Mouse (Mus musculus): ENCODE measurements around the gene Mrpl46.
A peak's percentile ranks its signal among the peaks of the same experiment; 100 is the strongest.

The Mrpl46 gene

GRCm38 (mm10) chr7:78782639-78783581, at the start of gene Mrpl46, which contains the start of gene Mrps11:
Gene Mrpl46 (minus strand): TSS chr7:78783531.
Gene Mrps11 (plus strand): TSS chr7:78783119.
- peak; percentile 55 to 75 for DNase-seq (ENCODE audit: low read depth in 1 of 2, low spot score in 2 of 2)

GRCm38 (mm10) chr7:78827749-78828362, 44.5 kb upstream of the Mrpl46 start:
- DNase-seq (ENCODE audit: low read depth in 1 of 2, low spot score in 2 of 2) = no peak

- DNase-seq (ENCODE audit: low read depth in 1 of 2, low spot score in 2 of 2) = no peak
These were observed 43.5 kb upstream of the Mrpl46 start for GRCm38 (mm10) chr7:78826682-78827385.

GRCm38 (mm10) chr7:78818336-78818735, 35.0 kb upstream of the Mrpl46 start:
- DNase-seq (ENCODE audit: low read depth in 1 of 2, low spot score in 2 of 2) = no peak

DNA sequence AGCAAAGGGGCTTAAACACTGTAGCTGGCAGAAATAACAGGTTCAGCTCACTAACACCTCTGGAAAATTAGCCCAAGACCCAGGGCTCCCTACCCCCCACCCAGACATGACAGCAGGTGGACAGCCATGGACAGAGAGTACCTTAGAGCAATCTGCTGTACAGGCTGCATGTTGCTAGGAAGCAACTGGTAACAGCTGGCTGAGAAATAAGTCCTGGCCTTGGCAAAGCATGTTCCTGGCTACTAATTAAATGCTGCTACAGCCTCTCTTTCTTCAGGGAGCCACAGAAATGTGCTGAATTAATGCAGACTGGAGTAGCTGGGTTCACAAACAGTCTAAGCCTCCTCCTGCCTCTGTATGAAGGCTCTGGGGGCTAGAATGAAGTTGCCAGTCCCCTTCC, 31.4 kb upstream of the Mrpl46 start:
- DNase-seq (ENCODE audit: low read depth in 1 of 2, low spot score in 2 of 2) = no peak

DNA sequence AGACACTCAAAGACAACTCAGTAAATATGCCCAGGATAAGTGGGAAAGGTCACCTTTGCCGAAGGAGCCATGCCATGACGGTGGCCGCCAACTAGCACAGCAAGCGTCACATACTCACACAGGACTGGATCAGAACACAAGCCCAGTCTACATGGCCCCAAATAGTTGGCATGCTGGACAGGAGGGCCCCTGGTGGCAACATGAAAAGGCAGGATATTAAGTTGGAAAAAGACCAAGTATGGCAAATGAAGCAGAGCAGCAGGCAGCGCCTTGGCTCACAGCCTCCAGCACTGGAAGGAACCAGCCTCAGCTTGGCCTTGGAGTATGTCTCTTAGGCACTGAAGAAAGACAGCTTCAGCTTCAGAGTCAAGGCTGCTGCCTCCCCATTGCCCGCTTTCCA, 30.5 kb upstream of the Mrpl46 start:
- no peak for DNase-seq (ENCODE audit: low read depth in 1 of 2, low spot score in 2 of 2)

DNA sequence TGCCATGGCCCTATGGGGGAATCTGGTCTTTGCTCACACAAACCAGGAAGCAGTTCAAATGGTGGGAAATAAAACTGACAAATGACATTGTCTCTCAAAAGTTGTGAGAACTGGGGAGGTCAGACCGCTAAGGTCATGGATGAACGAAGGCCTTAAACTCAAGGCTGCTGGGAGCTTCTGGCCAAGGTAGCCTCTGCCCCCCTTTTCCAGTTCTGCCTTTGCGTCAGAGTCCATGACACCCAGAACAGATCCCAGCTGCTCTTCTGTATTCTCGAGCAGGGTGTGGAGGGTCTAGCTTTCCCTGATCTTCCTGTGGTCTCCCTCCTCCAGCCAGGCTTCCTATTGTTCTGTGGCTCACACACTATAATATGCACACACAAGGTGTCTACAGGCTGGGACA, 23.9 kb upstream of the Mrpl46 start:
- no peak for DNase-seq (ENCODE audit: low read depth in 1 of 2, low spot score in 2 of 2)

DNA sequence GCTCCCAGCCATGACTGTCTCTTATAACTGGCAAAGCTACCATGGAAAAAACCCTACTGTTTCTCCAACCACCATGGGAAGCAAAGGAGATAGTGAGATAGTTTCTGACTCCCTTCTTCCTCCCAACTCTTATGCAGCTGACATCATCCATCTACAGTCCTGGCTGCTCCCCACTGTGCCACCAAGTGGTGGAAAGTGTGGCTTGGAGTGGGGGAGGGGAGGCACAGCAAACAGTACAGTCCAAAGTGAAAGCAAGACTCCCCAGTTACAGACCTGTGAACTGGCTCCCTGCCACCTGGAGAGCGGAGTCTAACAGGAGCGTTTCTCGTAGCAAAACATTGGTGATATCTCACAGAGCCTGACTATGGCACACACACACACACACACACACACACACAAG, 20.5 kb upstream of the Mrpl46 start:
- no peak for DNase-seq (ENCODE audit: low read depth in 1 of 2, low spot score in 2 of 2)

GRCm38 (mm10) chr7:78799730-78800496, 16.6 kb upstream of the Mrpl46 start:
- DNase-seq (ENCODE audit: low read depth in 1 of 2, low spot score in 2 of 2) = no peak

DNA sequence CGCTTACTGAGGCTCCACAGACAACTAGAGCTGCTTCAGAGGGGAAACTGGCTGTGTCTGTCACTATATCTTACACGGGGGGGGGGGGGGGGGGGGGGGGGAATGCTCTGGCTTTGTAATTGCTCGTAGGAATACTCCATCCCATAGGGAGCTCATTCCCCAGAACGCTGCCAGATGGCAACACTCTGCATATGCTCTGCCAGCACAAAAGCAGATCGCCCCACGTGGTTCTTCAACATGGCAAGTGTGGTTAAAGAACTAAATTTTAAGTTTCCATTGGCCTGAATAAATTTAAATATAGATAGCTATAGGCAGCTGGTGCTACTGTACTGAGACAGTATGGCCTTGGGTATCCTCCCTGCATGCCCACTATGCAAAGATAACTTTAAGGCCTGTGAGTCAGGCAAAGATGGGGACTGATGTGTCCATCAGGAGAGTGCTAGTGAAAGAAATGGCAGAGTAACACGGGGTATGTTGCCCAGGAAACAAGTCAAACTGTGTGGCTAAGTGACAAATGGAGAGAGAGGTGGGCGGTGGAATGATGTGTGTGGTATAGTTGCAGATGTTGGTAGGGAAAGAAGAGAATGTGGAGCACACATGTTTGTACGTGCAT, 14.6 kb upstream of the Mrpl46 start:
- no peak for DNase-seq (ENCODE audit: low read depth in 1 of 2, low spot score in 2 of 2)

- DNase-seq (ENCODE audit: low read depth in 1 of 2, low spot score in 2 of 2) = no peak
These were observed 13.3 kb upstream of the Mrpl46 start for GRCm38 (mm10) chr7:78796624-78797023.

GRCm38 (mm10) chr7:78794571-78795092, 11.3 kb upstream of the Mrpl46 start:
- DNase-seq (ENCODE audit: low read depth in 1 of 2, low spot score in 2 of 2) = no peak

DNA sequence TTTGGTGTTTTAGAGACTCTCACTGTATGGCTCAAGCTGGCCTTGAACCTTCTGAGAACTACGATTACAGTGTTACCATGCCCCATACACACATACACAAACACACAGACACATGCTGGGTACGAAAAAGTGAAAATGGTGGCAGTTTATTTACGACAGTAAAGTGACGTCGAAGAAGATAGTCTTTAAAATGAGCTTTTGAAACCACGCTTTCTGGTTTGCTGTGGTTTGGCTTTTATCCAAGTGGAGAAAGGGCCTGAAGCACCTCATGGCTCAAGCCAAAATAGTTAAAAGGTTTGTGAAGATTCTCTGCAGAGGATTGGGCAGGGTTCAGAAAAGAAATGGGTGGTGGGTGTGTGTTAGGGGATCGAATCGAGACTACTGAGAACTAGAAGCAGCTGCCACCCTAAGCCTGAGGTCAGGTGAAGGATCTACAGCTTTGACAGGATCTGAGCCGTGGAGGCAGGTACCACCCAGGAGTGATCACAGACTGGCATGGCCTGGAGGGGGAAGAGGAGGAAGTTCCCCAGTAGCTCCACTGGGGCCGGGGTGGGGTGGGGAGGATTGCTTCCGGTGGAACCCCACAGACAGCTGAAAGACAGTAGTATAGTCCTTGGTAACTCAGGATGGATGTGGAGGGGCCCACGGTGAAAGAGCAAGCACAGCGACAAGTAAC, 10.7 kb upstream of the Mrpl46 start:
- no peak for DNase-seq (ENCODE audit: low read depth in 1 of 2, low spot score in 2 of 2)

- DNase-seq (ENCODE audit: low read depth in 1 of 2, low spot score in 2 of 2) = peak in 1 of 2 experiments; percentile 5
These were observed 8.3 kb upstream of the Mrpl46 start for GRCm38 (mm10) chr7:78791359-78792222.

- no peak for DNase-seq (ENCODE audit: low read depth in 1 of 2, low spot score in 2 of 2)
These were observed 4.6 kb upstream of the Mrpl46 start for GRCm38 (mm10) chr7:78787793-78788380.

- no peak for DNase-seq (ENCODE audit: low read depth in 1 of 2, low spot score in 2 of 2)
These were observed 2.6 kb upstream of the Mrpl46 start for GRCm38 (mm10) chr7:78785906-78786305.

DNA sequence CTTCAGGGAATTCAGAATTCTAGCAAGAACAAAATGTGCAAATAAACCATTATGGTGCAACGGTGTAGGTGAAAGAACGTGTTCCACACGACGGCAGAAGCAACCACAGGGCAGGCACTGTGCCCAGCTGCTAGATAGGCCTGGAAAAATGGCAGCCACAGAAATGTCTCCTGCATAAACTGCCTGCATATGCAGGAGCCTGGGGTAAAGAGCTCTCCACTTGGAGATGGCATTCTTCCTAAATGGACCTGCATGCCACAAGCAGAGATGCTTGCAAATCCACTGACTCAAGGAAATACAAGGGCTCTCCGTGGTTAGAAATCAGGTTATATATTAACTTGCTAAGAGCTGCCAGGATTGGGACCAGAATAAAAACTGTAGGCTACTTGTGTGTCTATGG, 4.6 kb downstream of the Mrpl46 start:
- no peak for DNase-seq (ENCODE audit: low read depth in 1 of 2, low spot score in 2 of 2)

DNA sequence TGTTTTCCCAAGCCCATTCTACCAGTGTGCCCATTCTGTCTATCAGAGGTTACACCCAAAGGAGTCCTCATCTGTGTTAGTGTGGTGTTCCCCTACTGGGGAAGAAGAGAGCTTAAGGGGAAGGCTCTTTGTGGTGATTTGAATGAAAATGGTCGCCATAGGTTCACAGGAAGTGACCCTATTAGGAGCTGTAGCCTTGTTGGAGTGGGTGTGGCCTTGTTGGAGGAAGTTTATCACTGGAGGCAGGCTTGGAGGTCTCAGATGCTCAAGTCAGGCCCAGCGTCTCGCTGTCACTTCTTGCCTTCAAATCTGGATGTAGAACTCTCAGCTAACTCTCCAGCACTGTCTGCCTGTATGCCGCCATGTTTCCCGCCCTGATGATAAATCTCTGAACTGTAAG, 12.4 kb downstream of the Mrpl46 start:
- DNase-seq (ENCODE audit: low read depth in 1 of 2, low spot score in 2 of 2) = no peak

All from monocyte, adult 2 months (primary cell).